Mouse (Mus musculus) brain, embryonic 18.5 days (tissue): Measurements from ENCODE around the gene Srebf2.
A peak's percentile ranks its signal among the peaks of the same experiment; 100 is the strongest.
"Not testable (repeated sequence)": the region's sequence is repeated elsewhere in the genome, so short reads cannot be mapped to it uniquely, and the experiment has no call there.

Source experiments
- DNase-seq: peaks from one replicate; pipeline ENCODE4 v3.0.0-alpha.2; 2012; ENCODE audit warnings: low read depth, low spot score

Srebf2 gene

DNA sequence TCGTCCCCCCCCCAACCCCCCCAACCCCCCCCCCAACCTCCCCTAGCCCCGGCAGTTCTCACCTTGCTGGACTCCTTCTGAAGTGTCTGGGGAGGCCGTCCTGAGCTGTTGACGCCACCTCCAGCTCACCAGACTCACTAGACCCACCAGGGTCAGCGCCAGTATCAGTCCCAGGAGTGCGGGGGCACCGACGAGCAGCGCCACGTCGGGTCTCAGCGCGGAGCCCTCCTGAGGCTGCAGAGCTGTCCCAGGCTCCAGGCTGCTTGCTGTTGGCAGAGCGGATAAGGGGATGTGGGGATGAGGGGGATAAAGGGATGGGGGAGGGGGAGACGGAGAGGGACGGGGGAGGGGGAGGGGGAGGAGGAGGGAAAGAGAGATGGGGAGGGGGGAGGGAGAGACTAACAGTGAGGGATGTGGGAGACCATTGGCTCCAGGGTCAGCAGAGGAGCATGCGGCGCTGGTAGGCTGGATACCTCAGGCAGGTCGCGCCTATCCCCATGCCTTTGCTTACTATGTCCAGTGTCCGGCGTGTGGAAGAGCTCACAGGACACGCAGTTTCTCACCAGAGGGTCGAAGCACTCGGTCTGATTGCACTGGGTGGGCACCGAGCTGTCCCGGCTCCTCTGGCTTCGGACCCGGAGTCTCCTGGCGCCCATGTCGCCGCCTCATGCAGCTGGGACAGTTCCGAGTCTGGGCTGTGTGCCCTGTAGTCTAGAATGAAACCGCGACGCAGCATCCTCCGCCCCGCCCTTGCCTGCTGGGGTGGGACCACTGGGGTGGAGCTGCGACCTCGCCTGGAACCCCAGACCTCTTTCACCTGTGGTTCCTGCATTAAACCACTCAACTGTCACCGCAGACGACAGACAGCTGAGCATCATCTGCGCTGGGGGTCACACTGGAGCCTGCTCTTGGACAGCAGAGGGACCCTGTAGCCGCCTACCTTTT, 76.9 kb downstream of the Srebf2 start, which contains the start of gene Tnfrsf13c:
Gene Tnfrsf13c (minus strand): TSS at position 713 of the 945 bp plus-strand sequence.
- DNase-seq, result no peak

DNA sequence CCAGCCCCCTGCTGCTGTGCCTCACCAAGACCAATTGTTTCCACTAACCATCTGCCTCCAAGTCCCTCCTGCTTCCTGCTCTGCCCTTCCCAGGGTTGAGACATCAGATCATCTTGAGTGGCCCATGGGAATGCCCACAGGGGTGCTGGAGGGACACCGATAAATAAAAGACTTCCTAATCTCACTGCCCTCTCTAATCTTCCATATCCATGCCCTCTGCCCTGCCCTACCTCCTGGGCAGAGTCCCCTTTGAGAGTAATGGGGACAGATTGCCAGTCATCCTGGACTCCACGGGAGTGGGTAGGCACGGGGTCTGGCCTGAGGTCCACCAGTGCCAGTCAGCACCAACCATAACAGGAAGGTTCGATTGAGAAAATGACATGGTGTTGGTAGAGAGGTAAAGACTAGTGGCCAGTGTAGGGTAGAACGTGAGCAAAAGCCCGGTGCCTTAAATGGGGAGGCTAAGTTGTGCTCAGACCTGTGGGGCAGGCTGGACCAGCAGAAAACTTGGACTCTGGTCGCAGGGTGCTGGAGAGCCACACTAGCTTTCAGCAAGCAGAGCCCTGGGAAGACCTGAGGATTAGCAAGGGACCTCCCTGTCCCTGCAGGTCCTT, 77.7 kb downstream of the Srebf2 start:
- no peak for DNase-seq

DNA sequence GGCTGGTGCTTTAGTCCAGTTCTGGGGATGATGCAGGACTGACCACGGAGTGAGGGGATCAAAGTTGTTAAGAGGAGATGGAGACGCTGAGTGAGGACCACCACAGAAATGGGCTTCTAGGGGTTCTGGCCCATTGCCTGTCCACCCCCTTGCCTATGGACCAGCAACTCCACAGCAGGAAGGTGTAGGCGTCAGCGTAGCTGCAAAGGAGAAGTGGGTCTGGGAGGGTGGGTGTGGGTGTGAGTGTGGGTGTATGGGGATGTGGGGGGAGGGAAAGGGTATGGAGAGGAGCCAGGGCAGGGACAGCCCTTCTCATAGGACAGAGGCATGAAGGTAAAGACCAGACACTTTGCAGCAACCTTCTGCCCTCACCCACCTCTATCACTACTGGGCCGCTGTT, 78.8 kb downstream of the Srebf2 start:
- DNase-seq, result no peak

DNA sequence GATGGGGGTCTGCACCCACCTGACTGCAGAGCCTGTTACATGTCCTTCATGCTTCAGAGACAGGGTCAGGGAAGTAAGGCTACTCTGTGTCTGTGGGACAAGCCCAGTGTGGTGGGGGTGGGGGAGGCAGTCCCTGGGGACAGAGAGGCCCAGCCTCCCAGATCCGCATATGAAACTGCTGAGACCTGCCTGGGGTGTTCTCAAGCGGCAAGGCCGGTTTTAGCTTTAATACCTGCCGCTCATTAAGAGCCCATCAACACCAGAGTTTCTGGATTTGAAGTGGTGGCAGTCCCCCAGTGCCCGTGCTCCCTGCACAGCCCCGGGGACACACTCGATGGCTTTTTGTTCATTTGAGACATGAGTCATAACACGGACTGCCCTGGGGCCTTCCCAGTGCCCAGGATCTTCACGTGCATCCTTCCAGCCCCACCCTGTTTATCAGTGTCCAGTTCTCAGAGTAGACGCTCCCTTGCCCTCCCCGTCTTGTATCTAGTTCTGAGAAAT, 82.6 kb downstream of the Srebf2 start:
- no peak for DNase-seq

DNA sequence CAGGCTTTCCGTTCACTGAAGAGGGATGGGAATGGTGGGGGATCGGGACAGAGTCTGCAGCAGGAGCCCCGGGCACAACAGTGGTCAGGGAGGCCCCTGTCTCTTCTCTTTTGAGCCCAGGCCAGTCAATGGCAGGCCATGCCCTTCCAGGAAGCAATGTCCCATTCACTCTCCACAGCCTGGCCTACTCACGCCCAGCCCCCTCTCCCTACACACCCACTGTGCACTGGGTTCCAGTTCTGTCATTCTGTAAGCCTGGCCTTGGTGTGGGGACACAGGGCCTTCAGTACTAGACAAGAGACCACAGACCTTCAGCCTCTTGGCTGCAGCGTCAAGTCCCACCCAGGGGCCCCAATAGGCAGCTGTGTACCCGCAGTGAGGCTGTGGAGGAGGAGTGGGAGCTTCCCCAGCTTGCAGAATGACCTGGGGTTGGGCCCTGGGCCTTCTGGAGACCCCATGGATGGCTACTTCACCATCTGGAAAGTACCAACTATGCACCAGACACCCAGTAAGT, 83.2 kb downstream of the Srebf2 start:
- DNase-seq, result no peak

DNA sequence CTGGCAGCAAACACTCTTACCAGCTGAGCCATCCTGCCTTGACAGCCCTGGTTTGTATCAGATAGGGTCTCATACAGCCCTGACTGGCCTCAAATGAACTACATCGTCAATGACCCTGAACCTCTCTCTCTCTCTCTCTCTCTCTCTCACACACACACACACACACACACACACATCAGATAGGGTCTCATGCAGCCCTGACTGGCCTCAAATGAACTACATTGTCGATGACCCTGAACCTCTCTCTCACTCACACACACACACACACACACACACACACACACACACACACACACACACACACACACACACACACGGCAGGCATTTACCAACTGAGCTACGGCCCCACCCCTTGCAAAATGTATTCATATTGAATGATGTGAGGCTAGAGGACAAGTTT, 84.1 kb downstream of the Srebf2 start:
- no peak for DNase-seq

DNA sequence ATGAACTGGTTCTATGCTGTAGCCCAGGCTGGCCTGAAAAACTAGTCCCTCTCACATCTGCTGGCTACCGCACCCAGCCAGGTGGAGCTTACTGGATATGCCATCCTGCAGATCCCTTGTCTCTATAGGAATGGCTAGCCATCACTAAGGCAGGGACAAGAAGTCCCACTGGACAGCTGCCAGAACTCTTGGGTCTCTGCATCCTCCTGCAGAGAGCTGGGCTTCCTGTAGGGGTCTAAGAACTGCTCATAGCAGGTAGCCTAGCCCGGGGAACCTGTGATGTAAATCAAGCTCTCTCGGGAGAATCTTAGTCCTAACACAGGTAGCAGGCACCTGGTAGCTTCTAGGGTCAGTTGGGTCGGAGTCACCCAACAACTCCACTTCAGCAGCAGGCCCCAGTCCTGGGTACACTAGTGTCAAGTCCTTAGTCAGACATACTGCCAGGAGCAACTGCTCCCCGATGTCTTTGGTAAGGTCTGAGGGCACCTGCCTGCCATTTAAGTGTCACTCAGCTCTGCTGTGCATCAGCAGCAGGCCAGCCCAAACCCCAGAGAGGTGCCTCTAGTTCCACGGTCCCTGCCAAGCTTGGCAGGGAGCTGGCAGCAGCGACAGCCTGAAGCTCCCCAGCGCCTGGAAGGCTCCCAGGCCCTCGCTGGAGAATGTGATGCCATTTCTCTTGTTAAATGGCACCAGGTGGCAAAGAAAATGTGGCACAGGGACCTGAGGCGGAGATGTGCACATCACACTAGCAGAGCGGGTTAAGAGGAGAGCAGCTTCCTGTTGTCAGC, 84.8 kb downstream of the Srebf2 start:
- DNase-seq, result no peak

DNA sequence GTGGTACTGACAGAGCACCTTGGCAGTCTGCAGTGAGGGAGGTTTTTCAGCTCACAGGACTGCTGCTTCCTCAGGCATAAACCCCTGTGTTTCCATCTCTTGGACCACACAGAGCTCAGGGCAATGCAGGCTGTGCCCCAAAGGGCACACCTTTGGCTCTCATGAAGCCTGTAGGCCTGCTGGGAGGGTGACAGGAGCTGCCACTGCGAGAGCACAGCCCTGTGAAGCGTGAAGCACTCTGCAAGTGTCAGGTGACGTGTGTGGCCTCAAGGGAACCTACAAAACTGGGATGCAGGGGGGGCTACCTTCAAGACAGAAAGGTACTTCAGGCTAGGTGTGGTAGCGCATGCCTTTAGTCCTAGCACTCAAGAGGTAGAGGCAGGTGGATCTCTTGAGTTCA, 85.7 kb downstream of the Srebf2 start:
- no peak for DNase-seq

DNA sequence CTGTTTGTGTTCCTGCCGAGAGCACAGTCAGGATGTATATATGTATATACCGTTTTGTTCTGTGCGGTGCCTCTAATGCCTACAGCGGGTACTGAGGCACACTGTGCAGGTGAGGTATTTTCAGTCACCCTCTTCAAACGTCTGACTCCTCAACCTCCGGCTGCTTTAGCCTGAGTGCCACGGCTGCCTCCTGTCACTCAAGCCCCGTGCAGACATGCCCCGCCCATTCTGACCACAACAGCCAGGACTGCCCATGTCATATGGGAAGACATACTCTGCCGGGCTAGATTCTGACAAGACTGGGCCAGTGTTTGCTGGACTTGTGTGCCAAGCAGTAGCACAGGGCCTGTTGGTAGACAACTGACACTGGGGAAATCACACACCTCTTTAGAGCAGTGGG, 88.7 kb downstream of the Srebf2 start:
- no peak for DNase-seq

DNA sequence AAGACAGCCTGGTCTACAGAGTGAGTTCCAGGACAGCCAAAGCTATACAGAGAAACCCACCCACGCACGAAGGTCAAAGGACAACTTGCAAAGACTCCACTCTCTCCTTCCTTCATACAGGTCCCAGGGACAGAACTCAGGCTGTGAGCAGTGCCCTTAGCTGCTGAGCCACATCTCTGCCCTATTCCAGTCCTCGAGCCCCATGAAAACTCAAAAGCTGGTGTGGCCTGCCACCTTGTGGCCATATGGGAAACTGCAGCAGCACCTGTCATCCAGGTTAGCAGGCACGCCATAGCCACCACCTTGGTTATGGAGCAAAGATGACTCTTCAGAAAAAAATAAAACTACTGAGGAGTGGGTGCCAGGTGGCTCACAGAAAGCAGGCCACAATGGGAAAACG, 89.6 kb downstream of the Srebf2 start:
- no peak for DNase-seq

DNA sequence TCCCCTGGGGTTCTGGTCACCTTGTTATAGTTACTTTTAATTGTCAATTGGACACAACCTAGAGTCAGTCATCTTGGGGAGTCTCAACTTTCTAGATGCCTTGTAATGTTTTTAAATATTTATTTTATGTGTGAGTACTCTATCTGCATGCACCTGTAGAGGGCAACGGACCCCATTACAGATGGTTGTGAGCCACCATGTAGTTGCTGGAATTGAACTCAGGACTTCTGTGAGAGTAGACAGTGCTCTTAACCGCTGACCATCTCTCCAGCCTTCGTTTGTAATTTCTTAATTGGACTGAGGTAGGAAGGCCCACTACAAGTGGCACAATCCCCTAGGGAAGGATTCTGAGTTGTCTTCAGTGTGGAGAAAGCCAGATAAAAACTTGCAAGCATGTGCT, 96.3 kb downstream of the Srebf2 start:
- DNase-seq, result no peak

DNA sequence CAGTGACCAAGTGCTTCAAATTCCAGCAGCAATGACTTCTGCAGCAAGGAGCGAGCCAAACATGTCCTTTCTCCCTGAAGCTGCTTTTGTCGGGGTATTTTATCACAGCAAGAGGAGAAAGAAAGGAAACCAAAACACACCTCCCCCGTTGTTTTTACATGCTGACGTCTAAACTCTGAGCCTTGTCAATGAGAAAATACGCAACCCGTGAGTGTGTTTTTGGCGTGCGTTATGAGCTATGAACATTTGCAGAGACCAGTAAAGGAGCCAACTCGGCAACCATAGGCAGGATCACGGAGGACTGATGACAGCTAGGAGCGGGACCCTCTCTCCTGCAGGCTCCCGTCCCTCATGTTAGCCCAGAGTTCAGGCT, 96.7 kb downstream of the Srebf2 start:
- no peak for DNase-seq

DNA sequence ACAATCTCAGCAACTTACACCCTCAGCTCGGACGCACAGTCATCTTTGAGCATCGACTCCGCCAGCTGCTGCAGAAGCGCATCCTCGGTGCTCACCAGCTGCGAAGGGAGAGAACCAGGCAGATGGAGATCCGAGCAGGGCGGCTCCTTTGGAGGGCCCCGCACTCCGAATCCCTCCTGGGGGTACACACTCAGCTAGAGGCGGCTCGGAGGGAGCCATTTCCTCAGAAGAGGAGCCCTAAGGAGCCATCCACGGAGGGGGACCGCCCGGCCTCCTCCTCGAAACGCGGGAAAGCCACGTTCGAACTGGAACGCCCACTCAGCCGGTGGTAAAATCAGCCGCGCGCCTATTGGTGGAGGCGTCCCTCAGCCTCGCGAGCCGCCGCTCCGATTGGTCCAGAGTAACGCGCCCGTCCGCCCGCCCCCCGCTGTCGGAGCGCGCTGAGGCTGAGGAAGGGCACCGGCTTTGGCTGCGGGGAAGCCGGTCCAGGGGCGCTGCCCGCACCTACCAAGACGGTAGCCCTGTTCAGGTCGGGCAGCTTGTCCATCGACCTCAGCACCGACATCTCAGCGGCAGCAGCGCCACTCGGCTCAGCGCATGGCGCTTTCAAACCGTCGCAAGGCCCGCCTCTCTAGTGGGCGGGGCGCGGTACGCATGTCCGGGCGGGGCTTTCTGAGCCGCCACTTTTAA, 97.3 kb downstream of the Srebf2 start, which contains the start of gene Cenpm:
Gene Cenpm (minus strand): TSS at position 634 of the 690 bp plus-strand sequence.
- peak; percentile 80 for DNase-seq

DNA sequence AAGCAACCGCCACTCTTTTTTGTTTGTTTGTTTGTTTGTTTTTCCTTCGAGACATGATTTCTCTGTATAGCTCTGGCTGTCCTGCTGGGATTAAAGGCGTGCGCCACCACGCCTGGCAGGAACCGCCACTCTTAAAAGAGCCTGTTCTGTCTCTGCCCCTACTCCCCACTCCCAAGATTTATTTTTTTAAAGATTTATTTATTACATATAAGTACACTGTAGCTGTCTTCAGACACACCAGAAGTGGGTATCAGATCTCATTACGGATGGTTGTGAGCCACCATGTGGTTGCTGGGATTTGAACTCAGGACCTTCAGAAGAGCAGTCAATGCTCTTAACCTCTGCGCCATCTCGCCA, 97.8 kb downstream of the Srebf2 start:
- DNase-seq, result not testable (repeated sequence)

DNA sequence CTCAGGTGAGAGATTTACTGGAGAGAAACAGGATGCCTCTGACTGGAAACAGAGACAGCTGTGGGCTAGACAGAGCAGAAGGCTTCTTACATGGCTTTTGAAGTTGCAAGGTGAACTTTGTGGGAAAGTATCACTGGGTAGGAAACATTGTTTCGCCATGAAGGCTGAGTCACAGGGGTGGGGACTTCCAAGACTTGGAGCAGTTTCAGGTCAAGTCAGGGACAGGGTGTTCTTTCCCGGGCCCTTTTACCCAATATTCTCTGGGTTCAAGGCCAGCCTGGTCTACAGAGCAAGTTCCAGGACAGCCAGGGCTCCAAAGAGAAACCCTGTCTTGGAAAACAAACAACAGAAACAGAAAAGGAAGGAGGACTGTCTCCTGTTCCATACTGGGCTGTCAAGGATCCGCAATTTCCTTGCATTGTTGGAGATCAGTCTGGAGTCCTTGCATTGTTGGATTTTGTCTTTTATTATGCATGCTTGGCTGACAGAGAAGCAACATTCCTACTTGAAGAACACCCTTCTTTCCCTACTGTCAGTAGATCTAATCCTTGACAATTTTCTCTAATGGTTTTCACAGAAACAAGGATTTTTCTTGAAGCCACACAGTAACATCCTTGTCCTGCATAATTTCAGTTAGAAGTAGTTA, 100.3 kb downstream of the Srebf2 start:
- DNase-seq, result no peak

DNA sequence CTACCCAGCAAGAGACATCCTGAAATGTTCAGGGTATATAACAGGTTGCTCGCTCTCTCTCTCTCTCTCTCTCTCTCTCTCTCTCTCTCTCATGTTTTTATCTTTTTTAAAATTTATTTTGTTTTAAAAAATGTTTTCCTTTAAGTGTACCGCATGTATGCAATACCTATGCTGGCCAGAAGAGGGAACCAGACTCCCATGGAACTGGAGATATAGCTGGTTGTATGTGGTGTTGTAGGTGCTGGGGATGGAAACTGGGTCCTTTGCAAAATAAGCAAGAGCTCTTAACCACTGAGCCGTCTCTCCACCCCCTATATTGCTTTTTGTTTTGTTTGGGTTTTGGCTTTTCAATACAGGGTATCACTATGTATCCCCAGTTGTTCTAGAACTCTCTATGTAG, 104.6 kb downstream of the Srebf2 start:
- no peak for DNase-seq

DNA sequence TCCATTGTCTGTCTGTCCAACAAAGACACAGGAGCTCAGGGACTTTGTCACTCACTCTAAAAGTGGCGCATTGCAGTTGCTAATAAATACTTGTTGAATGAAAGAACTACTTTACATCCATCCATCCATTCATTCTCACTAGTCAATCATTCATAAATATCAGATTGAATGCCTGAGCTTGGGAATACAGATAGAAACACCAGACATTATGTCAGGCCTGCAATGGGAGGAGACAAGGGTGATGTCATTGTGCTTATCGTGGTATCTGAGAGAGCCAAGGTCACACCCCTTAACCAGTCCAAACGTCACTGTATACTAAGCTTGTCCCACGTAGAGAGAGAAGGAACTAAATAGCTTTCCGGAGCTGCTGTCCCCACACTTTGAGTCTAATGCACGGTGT, 105.1 kb downstream of the Srebf2 start, which contains the start of gene 1500009C09Rik:
Gene 1500009C09Rik (plus strand): TSS at position 301 of the 400 bp plus-strand sequence.
- DNase-seq, result no peak
